Mouse (Mus musculus): ENCODE results near the gene Mocs3. TPM values are rescaled to one million over a fixed set of nuclear protein-coding genes. Genes with fewer than 3 reads are reported as not detected.

The Mocs3 gene
- 2.6 and 3.4 TPM in 2 replicates for polyA plus RNA-seq (2021; fragmentation: Nextera tagmentation)
- long read RNA-seq, experiment 1, partial matches to known transcripts: 0 of 4 reads
- long read RNA-seq, experiment 1, other reads (novel, unspliced or antisense): 0 of 4 reads
- long read RNA-seq, experiment 2, transcript Mocs3-201 (1 exons, 1,973 nt): major isoform, 62 of 62 reads
- long read RNA-seq, experiment 2, partial matches to known transcripts: 0 of 62 reads
- long read RNA-seq, experiment 2, other reads (novel, unspliced or antisense): 0 of 62 reads

GRCm38 (mm10) chr2:168230026-168230728 is at the start of gene Mocs3, which contains the start of the genes Gm20716 and Dpm1:
Mocs3 (plus strand) TSS chr2:168230622.
Gm20716 (minus strand) TSS chr2:168230364.
Dpm1 (minus strand) TSS chr2:168230591.

GRCm38 (mm10) chr2:168206725-168207644 is 23.4 kb upstream of the Mocs3 start, which contains the start of gene Adnp:
Adnp (minus strand) TSS chr2:168207112.

GRCm38 (mm10) chr2:168281582-168281981 is 51.2 kb downstream of the Mocs3 start, which contains the start of gene Kcng1:
Kcng1 (minus strand) TSS chr2:168281736.

Other genes starting within 250 kb of the Mocs3 start
- not detected in 2 replicates for gene Ripor3, start 220.0 kb upstream of the Mocs3 start, polyA plus RNA-seq (2021; fragmentation: Nextera tagmentation)
- gene Pard6b, start 149.6 kb upstream of the Mocs3 start, polyA plus RNA-seq (2021; fragmentation: Nextera tagmentation): 0.49 and 0.54 TPM in 2 replicates
- gene Adnp, start 23.5 kb upstream of the Mocs3 start, polyA plus RNA-seq (2021; fragmentation: Nextera tagmentation): 0.58 and 0.68 TPM in 2 replicates
- gene Gm20716, start 258 bp upstream of the Mocs3 start, polyA plus RNA-seq (2021; fragmentation: Nextera tagmentation): 9.5 TPM in 2 replicates
- 64.5 and 68.8 TPM in 2 replicates for gene Dpm1, start within 50 bp of the Mocs3 start, polyA plus RNA-seq (2021; fragmentation: Nextera tagmentation)
- 19.4 and 20.7 TPM in 2 replicates for gene Kcng1, start 51.1 kb downstream of the Mocs3 start, polyA plus RNA-seq (2021; fragmentation: Nextera tagmentation)